Mouse (Mus musculus): ENCODE measurements at regions not wholly inside any gene's neighbourhood (a gene's known extent, or its start where the extent isn't known, plus 50 kb on each side); places are given as distances from the start of the nearest gene placed in this dataset.

DNA sequence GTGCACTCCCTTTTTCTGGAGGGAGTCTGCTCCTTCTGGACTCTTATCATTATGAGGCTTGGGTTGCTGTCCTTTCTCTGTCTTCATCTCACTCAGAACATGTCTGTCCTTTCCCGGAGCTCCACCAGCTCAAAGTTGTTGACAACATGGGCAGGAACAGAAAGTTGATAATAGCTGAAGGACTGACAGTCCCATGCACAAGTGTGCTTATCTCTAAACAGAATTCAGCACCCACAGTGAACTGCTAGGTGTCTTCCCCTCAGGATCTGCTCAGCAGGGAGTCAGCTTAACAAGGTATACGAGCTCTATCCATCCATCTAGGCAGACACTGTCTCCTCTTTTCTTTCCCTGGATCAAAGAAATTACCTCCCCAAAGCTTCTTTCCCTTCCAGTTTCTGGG, 89.2 kb upstream of the Rab11fip2 start:
- DNase-seq (ENCODE audit: low spot score), result no peak

DNA sequence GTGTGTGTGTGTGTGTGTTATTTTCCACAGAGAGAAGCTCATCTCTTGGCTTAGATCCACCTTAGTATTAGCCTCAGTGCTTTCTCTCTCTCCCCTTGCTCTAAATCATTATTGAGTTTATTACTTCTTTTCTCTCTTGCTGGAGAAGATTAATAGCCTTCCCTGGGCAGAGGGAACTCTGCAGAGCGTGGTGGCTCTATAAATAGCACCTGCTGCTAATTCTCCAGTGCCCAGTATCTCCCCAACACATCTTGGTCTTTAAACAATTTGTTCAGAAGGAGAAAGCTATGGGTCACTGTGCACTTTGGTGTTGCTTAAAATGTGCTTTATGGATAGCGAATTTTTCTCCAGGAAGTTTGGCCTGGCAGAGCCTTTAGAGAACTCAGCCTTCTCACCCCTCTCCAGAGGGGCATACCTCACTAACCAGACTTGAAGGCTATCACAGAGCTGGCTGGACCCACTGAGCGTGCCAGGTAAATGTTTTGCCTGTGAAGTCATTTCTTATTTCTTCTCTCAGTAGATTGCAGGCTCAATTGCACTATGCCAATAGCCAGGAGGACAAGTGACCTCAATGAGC, 86.8 kb upstream of the Rab11fip2 start:
- DNase-seq (ENCODE audit: low spot score), result no peak

- DNase-seq (ENCODE audit: low spot score), result no peak
Measured at GRCm38 (mm10) chr19:60029720-60030119, 86.3 kb upstream of the Rab11fip2 start.

DNA sequence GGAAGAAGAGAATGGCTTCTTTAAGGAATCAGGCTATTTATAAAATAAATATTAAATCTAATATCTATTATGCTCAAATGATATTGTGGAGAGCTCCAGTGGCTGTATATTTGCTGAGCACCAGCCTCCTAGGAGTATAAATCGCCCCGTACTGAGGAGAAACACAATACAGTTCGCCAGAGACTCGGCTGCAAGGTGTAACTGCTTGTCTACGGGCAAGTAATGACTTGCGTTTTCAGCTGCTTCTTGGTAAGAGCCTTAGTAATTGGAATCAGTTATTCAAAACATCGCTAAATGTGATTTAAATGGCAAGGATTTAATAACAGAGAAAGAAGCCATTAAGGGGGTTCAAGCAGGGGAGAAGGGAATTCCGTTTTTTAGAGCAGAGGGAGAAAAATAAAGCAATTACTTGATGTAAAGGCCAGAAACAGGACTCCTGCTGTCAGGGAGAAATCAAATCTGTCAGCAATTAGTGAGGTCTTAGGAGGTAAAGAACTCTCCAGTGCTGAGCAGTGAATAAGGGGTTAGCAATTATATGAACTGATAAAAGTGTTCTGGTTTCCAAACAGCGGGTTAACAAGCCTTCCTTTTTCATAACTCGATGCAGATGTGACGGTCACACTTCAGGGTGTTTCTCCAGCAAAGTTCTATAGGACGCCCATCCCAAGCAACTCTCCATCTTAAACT, 72.3 kb upstream of the Rab11fip2 start:
- no peak for DNase-seq (ENCODE audit: low spot score)

- no peak for DNase-seq (ENCODE audit: low spot score)
Measured at GRCm38 (mm10) chr19:59995557-59995956, 52.1 kb upstream of the Rab11fip2 start.

Data from urinary bladder, postnatal 10 days (tissue).